Mouse (Mus musculus): ENCODE data around the gene Sulf2.

DNA sequence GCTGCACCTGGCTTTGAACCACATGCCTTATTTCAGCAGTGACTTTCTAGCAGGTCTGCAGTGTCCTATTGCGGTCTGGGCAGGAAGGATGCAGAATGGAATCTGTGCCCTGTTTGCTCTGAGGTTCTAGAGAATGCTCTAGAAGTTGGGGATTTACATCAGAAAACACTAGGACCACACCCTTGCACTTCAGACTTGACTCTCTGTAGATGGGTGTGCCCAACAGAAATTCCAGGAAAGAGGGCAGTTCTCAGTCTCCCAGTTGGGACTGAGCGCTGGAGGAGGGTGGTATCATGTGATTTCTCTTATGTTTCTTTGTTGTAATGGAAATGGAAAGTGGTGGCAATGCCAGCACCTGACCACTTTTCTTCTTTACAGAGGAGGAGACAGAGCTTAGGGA, 1.7 kb upstream of the Sulf2 start:
- no peak for TF ChIP-seq CTCF (IDR thresholded peaks at IDR 0.05; ENCODE audit: extremely low read depth, insufficient read depth, insufficient read length, insufficient replicate concordance)
- TF ChIP-seq POLR2A (IDR thresholded peaks at IDR 0.05; ENCODE audit: low read depth, low read length), result no peak

Data from spleen, adult 2 months (tissue).